Mouse (Mus musculus) gastrocnemius, postnatal 14 days (tissue): ENCODE data around the gene Rybp. TPM values are rescaled to one million over a fixed set of nuclear protein-coding genes. Genes with fewer than 3 reads are reported as not detected.

Experiments
- DNase-seq: peaks from one replicate; pipeline ENCODE4 v3.0.0; 2021; ENCODE audit warnings: mixed read lengths
- intact Hi-C: fragments of 180-260 bp; cut with DNase I; formaldehyde crosslinking; loops from one replicate; pipeline ENCODE4 v1.15.1; 2025; ENCODE audit warnings: low total_unique reads
- total RNA-seq, 2 experiments: library from RNA; stranded (reverse); gene quantifications; 2 replicates each; pipeline ENCODE4 v1.2.3; 2021

Gene Rybp
- total RNA-seq, 2 experiments from 2014 or later, result 7.0 to 8.0 TPM

GRCm38 (mm10) chr6:100195870-100196409, 91.3 kb downstream of the Rybp start:
- intact Hi-C loops, result no loop called here
- DNase-seq, result peak; percentile 66

GRCm38 (mm10) chr6:100195091-100195490, 92.2 kb downstream of the Rybp start:
- no peak for DNase-seq
- intact Hi-C loops, result no loop called here

DNA sequence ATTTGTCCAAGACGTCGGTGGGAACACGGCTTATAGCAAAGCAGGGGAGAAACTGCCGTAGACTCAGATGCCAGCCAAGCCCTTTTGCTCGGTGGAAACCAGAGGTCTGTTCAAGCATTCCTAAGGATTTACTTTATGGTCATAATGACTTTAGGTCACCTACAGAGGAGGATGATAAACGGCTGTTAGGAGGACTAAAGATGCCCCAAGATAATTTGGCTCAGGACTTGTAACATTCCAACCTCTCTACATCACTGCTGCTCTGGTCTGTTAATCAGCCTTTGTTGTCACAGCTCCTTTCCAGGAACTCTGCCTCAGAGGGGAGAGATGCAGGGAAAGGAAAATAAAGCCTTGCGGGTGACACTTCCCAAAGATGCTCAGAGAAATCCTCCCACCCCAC, 93.5 kb downstream of the Rybp start:
- DNase-seq, result no peak
- intact Hi-C loops, result no loop called here

- DNase-seq, result no peak
- intact Hi-C loops, result no loop called here
Observed at GRCm38 (mm10) chr6:100192691-100193229, 94.5 kb downstream of the Rybp start.

GRCm38 (mm10) chr6:100190803-100191559, 96.3 kb downstream of the Rybp start:
- intact Hi-C loops, result no loop called here
- DNase-seq, result no peak

DNA sequence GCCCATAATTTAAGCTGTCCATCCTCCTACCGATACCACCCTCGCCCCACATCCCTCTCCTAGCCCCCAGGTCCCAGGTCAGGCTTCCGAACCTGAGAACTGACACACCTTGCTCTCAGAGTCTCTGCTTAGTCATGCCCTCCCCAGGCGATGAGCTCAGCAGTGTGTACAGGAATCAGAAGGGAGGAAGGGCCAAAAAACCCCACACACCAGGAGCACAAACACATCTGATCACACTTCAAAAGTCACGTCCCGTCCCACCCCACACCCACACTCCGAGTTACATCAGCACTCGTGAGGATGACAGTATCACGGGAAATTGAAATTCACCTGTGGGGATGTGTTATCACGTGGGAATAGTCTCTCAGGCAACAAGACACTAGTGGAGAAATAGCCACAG, 97.0 kb downstream of the Rybp start:
- intact Hi-C loops, result no loop called here
- no peak for DNase-seq

DNA sequence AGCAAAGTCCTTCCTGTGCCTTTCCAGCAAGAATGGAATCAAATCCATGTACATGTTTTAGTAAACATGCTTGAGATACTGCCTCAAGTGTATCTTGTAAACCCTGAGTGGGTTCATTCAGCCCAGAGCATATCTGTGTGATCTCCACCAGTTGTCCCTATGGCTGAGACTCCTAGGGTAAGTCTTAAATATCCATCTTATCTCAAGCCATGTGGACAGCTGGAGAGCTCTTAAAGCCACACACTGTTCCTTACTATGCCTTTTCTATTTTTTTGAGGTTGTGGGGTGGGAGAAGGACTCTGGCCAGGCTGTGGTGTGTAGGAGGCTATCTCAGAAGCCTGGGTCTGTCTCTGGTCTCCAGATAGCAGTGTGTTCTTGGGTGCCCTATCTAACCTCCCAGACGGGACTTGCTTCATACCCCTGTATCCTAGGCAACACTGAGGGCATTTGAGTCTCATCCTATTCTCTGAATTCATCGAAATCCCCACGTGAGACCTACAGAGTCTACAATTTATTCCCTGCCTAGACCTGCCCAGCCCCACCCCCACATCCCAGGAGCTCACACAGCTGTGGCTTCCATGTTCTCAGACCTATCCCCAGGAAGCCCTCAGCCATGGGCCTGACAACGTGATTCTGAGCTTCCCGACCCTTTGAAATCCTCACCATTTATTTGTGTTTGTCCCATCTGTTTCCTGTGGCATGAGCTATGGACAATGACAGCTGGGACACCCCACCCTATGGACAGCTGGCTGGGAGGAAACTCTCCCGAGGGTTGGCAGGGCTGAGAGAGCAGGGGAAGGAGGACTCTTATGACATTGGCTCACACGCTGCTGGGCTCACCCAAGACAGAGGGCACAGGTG, 98.2 kb downstream of the Rybp start:
- peak; percentile 39 for DNase-seq
- intact Hi-C loops, result no loop called here

GRCm38 (mm10) chr6:100187821-100188220, 99.5 kb downstream of the Rybp start:
- no peak for DNase-seq
- intact Hi-C loops, result no loop called here

- intact Hi-C loops, result no loop called here
- no peak for DNase-seq
Observed at GRCm38 (mm10) chr6:100186789-100187188, 100.5 kb downstream of the Rybp start.

DNA sequence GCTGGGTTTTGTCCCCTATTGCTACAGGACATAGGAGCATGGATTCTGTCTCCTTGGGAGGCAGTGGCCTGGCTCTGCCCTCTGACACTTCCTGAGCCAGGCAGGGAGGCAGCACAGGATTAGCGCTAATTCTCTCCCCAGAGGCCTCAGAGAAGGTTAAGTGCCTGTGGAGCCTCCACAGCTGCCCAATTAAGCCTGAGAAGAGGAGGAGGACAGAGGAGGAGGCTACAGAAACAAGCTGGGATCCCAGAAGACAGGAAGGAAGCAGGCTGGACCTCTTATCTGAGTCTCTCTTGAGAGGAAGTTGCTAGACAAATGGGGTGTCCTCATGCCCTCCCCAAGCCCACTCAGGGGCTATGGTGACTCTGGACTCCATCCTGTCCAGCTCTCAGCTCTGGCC, 101.8 kb downstream of the Rybp start:
- DNase-seq, result no peak
- intact Hi-C loops, result no loop called here

DNA sequence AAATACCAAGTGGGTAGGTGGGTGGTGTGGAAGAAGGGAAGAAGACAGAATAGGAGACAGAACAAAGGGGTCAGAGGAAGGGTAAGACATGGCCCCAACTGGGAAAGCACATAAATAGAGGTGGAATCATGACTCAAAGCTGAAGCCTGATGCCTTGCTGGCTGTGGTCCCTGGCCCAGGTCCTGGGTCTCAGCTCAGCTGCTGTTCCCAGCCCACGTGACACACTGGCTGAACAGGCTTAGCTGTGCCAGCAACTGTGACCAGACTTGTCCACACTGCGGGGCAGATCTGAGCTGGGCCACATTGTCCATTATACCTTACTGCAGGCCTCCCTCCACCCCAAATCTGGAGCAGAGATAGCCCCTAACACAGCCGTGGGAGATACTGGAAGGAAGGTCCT, 103.9 kb downstream of the Rybp start:
- intact Hi-C loops, result no loop called here

DNA sequence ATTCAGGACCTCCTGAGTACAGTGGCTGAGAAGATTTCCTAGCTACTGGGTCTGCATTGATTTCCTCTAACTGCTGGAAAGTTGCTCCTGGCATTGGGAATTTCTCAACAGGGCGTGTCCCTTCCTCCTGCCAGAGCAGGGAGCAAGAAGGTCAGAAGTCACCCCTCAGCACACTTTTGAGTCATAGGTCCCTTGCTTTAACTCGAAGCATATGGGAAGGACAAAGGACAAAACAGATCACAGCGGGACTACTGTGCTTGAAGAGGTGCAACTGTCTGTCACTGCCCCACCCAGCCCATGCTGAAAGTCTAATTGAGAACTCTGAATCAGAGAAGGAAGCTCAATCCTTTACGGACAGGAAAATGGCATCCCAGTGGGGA, 106.4 kb downstream of the Rybp start:
- DNase-seq, result no peak
- intact Hi-C loops, result no loop called here

More for the DNA sequence above, 103.9 kb downstream of the Rybp start:
- DNase-seq, result peak; percentile 87

GRCm38 (mm10) chr6:100180213-100180882, 106.9 kb downstream of the Rybp start:
- no peak for DNase-seq
- intact Hi-C loops, result no loop called here

DNA sequence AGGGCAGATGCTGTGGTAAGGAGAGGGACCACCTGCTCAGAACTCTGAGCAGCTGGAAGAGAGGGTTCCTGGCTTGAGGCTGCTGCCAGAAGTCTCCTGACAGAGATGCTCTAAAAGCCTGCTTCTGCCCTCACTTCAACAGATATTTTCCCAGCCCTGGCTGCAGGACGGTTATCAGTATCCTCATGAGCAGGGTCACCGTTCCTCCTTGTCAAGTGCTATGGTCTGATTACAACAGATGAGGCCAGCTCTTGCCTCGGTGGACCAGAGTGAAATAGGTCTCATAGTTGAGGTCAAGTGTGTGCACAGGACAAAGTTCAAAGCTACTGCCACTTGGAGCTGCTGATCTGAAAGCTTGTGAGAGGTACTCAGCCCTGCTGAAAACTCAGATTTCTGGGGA, 108.5 kb downstream of the Rybp start:
- intact Hi-C loops, result no loop called here
- no peak for DNase-seq
